Mouse (Mus musculus) heart, embryonic 14.5 days (tissue): Measurements from ENCODE around the gene Slc23a2. TPM values are rescaled to one million over a fixed set of nuclear protein-coding genes. Genes with fewer than 3 reads are reported as not detected.

ENCODE experiments used
- ATAC-seq: fragments of 200-750 bp; cut with Nextera tagmentation; 2 replicates; pipeline ENCODE4 v1.8.0; 2017; ENCODE audit warnings: low read depth, moderate TSS enrichment; ENCODE audit not compliant: insufficient number of reproducible peaks, insufficient read depth, low FRiP score
- H3K27ac ChIP-seq, 2 experiments: fragments of 200-500 bp in 1 of 2; fragments of 300-500 bp in 1 of 2; sonication (generic) in 1 of 2; replicated peaks in 1 of 2; 2 replicates each; pipeline ENCODE4 v1.5.1; 2012 to 2014; ENCODE audit warnings: low read depth in 2 of 2, low read length in 2 of 2, control low read depth in 1 of 2, mild to moderate bottlenecking in 1 of 2, mixed read lengths in 1 of 2; ENCODE audit not compliant: control insufficient read depth in 1 of 2, insufficient read depth in 1 of 2
- H3K27me3 ChIP-seq: fragments of 300-500 bp; sonication (generic); 2 replicates; pipeline ENCODE4 v1.6.1; 2014; ENCODE audit warnings: mild to moderate bottlenecking, low read length, control low read depth; ENCODE audit not compliant: control insufficient read depth, insufficient read depth
- H3K36me3 ChIP-seq: fragments of 300-500 bp; sonication (generic); 2 replicates; pipeline ENCODE4 v1.6.1; 2014; ENCODE audit warnings: mild to moderate bottlenecking, control low read depth, low read length, mixed read lengths; ENCODE audit not compliant: control insufficient read depth, insufficient read depth
- H3K4me1 ChIP-seq, 2 experiments: fragments of 200-500 bp in 1 of 2; fragments of 300-500 bp in 1 of 2; sonication (generic) in 1 of 2; 2 replicates each; pipeline ENCODE4 v1.6.1; 2012 to 2014; ENCODE audit warnings: low read length in 2 of 2, control low read depth in 1 of 2, mixed read lengths in 1 of 2; ENCODE audit not compliant: control insufficient read depth in 2 of 2, insufficient read depth in 2 of 2
- H3K4me2 ChIP-seq: fragments of 300-500 bp; sonication (generic); 2 replicates; pipeline ENCODE4 v1.6.1; 2014; ENCODE audit warnings: mild to moderate bottlenecking, low read length
- H3K4me3 ChIP-seq, 2 experiments: fragments of 200-500 bp in 1 of 2; fragments of 300-500 bp in 1 of 2; sonication (generic) in 1 of 2; 2 replicates each; pipeline ENCODE4 v1.5.1; 2012 to 2014; ENCODE audit warnings: low read length in 2 of 2, mild to moderate bottlenecking in 2 of 2, control low read depth in 1 of 2, low read depth in 1 of 2, moderate library complexity in 1 of 2; ENCODE audit not compliant: control insufficient read depth in 1 of 2, insufficient read depth in 1 of 2
- H3K9ac ChIP-seq: fragments of 300-500 bp; sonication (generic); 2 replicates; pipeline ENCODE4 v1.6.1; 2014; ENCODE audit warnings: mild to moderate bottlenecking, low read length
- H3K9me3 ChIP-seq: fragments of 300-500 bp; sonication (generic); 2 replicates; pipeline ENCODE4 v1.6.1; 2016; ENCODE audit warnings: low read length, control low read depth; ENCODE audit not compliant: control insufficient read depth
- WGBS: fragments of 180-500 bp; shearing (Covaris S2); extraction: QIAGEN DNeasy Blood & Tissue Kit; methylation state at CpG from one replicate; pipeline ENCODE4 v1.1.7; 2014; 5-methylcytosine and 5-hydroxymethylcytosine counted together
- polyA plus RNA-seq: library from polyadenylated mRNA; unstranded; fragments of >200 nt; fragmentation: Nextera tagmentation; extraction: Ambion mirVana; gene quantifications from 2 replicates; pipeline ENCODE4 v1.2.1, GENCODE M21; 2014

Gene Slc23a2
- polyA plus RNA-seq, 1 experiment from 2014 or later: 10.9 TPM

DNA sequence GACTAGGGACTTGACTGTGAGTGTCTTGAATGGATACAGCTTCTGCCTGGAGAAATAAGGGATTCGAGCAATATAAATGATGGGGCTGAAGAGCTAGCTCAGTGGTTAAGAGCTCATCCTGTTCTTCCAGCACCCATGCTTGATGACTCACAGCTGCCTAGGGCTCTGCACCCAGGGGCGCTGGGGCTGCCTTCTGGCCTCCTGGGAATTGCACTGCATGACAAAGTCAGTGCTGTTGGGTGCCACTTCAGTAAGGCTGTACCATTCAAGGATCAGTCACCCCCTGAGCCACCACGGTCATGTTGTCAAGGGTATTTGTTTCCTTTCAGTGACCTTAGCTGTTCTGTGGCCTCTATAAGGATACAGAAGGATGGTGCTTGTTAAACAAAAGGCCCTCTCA lies 81.1 kb downstream of the Slc23a2 start:
- Histone ChIP-seq H3K9me3 (no peaks in the 10 kb centered on the region), H3K36me3 (peaks cover 43% of the 10 kb centered on the region), H3K4me2 (no peak overlapping the region), H3K4me3 (no peak overlapping the region), H3K27ac (0 out of 4 replicates have a peak overlapping the region, but pooled peaks of 1 of the 2 experiments have one; percentile 24), H3K4me1 (peaks cover 7 to 13% of the 10 kb centered on the region in 2 experiments), H3K9ac (no peak overlapping the region; the same call in 1 of the 2 replicates), H3K27me3 (no peaks in the 10 kb centered on the region)
- 57% methylated on average over 3 of the region's 3 CpGs for WGBS
- no peak for ATAC-seq

DNA sequence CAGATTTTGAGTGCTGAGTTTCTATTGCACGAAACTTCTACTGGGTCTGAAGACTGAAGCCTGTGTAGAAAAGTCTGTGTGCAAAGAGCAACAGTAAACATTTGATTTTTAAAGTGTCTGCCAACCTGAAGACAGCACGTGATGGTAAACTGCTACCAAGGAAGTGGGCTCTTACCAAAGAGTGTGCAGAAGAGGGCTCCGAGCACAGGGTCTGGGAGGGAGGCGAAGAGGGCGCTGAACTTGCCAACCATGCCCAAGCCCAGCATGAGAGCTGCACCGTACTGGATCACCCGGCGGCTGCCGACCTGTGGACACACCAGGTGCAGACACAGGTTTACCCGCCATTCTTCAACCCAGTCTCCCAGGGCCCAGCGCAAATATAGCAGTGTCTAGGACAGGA lies 83.0 kb downstream of the Slc23a2 start:
- WGBS: 95% methylated on average over 11 of the region's 11 CpGs

DNA sequence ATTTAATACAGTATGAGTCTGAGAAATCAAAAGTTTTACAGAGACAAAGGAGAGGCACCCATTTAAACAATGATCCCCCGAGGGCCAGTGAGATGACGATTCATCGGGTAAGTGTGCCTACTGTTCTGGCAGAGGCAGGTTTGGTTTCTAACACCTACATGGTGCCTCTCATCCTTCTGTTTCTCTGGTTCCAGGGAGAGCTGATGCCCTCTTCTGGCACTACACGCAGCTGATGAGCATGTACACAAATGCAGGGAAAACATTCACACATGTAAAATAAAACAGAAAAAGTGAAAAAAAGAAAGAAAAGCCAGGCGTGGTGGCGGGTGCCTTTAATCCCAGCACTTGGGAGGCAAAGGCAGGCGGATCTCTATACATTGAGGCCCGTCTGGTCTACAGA lies 85.0 kb downstream of the Slc23a2 start:
- no peak overlapping the region for H3K4me2 ChIP-seq
- WGBS: 85% methylated on average over 8 of the region's 8 CpGs
- H3K4me3 ChIP-seq: no peak overlapping the region
- peaks cover 17 to 31% of the 10 kb centered on the region in 2 experiments for H3K4me1 ChIP-seq
- no peak overlapping the region for H3K27ac ChIP-seq
- no peaks in the 10 kb centered on the region for H3K27me3 ChIP-seq
- peaks cover 49% of the 10 kb centered on the region for H3K36me3 ChIP-seq
- H3K9ac ChIP-seq: no peak overlapping the region
- no peaks in the 10 kb centered on the region for H3K9me3 ChIP-seq
- no peak for ATAC-seq

More for the DNA sequence above, 83.0 kb downstream of the Slc23a2 start:
- Histone ChIP-seq H3K4me1 (peaks cover 7 to 13% of the 10 kb centered on the region in 2 experiments), H3K4me2 (no peak overlapping the region), H3K9ac (no peak overlapping the region), H3K27ac (no peak overlapping the region), H3K36me3 (peaks cover 56% of the 10 kb centered on the region), H3K4me3 (no peak overlapping the region), H3K9me3 (no peaks in the 10 kb centered on the region), H3K27me3 (no peaks in the 10 kb centered on the region)
- no peak for ATAC-seq

DNA sequence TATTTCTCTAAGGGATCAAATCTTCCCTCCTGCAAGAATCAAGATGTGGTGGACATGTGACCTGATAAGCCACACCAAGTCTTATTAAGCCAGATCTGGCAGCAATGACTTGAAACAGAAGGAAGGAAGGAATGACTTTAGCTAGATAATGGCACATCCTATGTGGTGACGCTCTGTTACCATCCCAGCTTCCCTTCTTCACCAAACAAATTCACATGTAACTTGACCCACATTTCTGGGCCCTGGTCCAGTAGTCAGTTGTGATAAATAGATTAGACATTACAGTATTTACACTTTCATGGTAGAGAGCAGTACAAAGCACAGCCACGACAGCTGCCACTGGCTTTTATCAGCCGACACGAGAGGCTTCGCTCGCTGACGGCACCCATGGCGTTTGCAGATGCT lies 89.6 kb downstream of the Slc23a2 start:
- H3K9me3 ChIP-seq: no peaks in the 10 kb centered on the region
- no peak for ATAC-seq
- peak overlapping the region in 1 of 2 experiments; percentile 24; a peak in 2 of 4 replicates for H3K27ac ChIP-seq
- H3K4me2 ChIP-seq: 0 out of 2 replicates have a peak overlapping the region, but pooled peaks have one; percentile 9
- WGBS: 6% methylated on average over 8 of the region's 8 CpGs
- peaks cover 40% of the 10 kb centered on the region for H3K36me3 ChIP-seq
- H3K4me3 ChIP-seq: no peak overlapping the region
- H3K9ac ChIP-seq: no peak overlapping the region
- no peaks in the 10 kb centered on the region for H3K27me3 ChIP-seq
- H3K4me1 ChIP-seq: peaks cover 11 to 19% of the 10 kb centered on the region in 2 experiments

DNA sequence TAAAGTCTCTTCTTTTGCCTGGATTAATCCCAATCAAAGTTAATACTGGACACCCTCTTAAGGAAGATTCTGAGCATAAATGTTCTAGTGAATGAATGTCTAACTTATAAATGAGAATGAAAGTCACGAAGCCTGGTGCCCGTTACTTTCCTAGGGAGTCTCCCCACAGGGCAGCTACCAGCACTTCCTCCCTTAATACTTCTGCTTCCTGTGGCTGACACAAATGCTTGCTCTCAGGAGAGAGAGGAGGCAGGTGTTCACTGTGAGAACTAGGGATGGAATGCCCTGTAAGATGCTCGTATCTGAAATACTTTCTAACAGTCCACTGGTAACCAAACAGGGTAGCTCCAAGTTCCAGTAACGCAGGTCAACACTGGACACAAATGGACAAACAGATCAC lies 91.1 kb downstream of the Slc23a2 start:
- Histone ChIP-seq H3K4me3 (no peak overlapping the region), H3K9me3 (no peaks in the 10 kb centered on the region), H3K9ac (no peak overlapping the region), H3K36me3 (peaks cover 28% of the 10 kb centered on the region), H3K27me3 (no peaks in the 10 kb centered on the region), H3K4me1 (peaks cover 11 to 19% of the 10 kb centered on the region in 2 experiments), H3K27ac (no peak overlapping the region), H3K4me2 (no peak overlapping the region)
- no peak for ATAC-seq
- 87% methylated on average over 4 of the region's 4 CpGs for WGBS

DNA sequence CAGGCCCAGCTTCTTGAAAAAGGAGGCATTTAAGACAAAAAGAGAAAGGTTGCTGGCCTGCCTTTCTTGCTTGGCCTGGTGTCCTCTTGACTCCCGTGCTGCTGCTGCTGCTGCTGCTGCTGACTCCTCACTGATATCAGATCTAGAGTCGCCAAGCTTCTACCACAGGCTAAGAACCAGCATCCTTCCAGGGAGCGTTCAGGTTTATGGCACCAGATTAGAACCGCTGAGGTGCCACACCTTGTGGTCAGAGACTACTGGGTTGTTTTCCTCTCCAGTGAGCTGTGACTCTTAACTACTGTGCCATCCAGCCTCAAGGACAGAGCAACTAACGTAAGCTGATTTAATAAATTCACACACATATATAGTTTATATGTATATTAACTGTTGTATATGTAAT lies 93.1 kb downstream of the Slc23a2 start:
- Histone ChIP-seq H3K9me3 (no peaks in the 10 kb centered on the region), H3K4me2 (no peak overlapping the region), H3K27me3 (no peaks in the 10 kb centered on the region), H3K4me1 (peaks cover 11 to 26% of the 10 kb centered on the region in 2 experiments), H3K36me3 (peaks cover 15% of the 10 kb centered on the region), H3K4me3 (no peak overlapping the region), H3K9ac (no peak overlapping the region), H3K27ac (no peak overlapping the region)
- no peak for ATAC-seq
- WGBS: 62% methylated on average over 5 of the region's 5 CpGs

DNA sequence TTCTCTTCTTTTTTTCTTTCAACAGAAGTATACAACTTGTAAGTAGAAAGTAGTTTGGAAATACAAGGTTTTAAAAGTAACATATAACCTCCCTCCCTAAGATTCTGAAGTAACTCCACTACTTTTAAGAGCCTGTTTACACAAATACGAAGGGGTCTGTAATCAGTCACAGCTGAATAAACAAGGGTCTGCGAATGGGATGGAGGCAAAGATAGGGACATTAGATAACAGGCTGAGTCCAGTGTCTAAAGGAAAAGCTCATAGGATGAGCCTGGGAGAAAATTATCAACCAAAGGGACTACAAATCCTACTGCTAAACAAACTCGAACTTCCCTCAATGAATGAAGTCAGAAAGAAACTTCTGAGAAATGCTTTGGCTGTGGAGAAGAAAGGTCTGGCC lies 95.0 kb downstream of the Slc23a2 start:
- H3K27ac ChIP-seq: no peak overlapping the region
- H3K27me3 ChIP-seq: no peaks in the 10 kb centered on the region
- H3K9ac ChIP-seq: no peak overlapping the region
- H3K4me1 ChIP-seq: peaks cover 2 to 8% of the 10 kb centered on the region in 2 experiments; a peak in 3 of 4 replicates
- H3K36me3 ChIP-seq: peaks cover 9% of the 10 kb centered on the region; the same call in 1 of the 2 replicates
- 28% methylated on average over 3 of the region's 3 CpGs for WGBS
- no peak for ATAC-seq
- H3K4me2 ChIP-seq: no peak overlapping the region
- H3K9me3 ChIP-seq: no peaks in the 10 kb centered on the region
- H3K4me3 ChIP-seq: no peak overlapping the region

DNA sequence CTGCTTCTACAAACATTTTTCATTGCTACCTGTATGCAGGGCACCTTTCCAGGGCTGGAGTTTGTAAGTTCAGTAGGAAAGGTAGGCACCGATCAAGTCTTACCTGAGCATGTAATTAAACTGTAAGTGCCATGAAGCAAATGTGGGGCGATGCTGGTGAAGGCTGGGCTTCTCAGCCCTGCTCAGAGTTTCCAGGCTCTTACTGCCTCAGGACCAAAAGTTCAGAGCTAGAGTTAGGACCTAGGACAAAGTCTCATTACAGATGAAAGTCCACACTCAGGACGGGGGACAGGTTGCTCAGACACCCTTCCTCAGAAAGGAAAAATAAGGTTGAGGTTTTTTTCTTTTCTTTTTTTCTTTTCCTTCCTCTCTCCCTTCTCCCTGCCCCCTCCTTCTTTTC lies 95.4 kb downstream of the Slc23a2 start:
- H3K27me3 ChIP-seq: no peaks in the 10 kb centered on the region
- H3K4me2 ChIP-seq: no peak overlapping the region
- peaks cover 9% of the 10 kb centered on the region; the same call in 1 of the 2 replicates for H3K36me3 ChIP-seq
- peaks cover 0 to 7% of the 10 kb centered on the region in 2 experiments; a peak in 2 of 4 replicates for H3K4me1 ChIP-seq
- no peak for ATAC-seq
- WGBS: 78% methylated on average over 3 of the region's 3 CpGs
- no peak overlapping the region for H3K9ac ChIP-seq
- no peaks in the 10 kb centered on the region for H3K9me3 ChIP-seq
- H3K4me3 ChIP-seq: no peak overlapping the region
- no peak overlapping the region for H3K27ac ChIP-seq
